8 mouse cellular contexts compared by ENCODE assay signal in the genomic region with DNA sequence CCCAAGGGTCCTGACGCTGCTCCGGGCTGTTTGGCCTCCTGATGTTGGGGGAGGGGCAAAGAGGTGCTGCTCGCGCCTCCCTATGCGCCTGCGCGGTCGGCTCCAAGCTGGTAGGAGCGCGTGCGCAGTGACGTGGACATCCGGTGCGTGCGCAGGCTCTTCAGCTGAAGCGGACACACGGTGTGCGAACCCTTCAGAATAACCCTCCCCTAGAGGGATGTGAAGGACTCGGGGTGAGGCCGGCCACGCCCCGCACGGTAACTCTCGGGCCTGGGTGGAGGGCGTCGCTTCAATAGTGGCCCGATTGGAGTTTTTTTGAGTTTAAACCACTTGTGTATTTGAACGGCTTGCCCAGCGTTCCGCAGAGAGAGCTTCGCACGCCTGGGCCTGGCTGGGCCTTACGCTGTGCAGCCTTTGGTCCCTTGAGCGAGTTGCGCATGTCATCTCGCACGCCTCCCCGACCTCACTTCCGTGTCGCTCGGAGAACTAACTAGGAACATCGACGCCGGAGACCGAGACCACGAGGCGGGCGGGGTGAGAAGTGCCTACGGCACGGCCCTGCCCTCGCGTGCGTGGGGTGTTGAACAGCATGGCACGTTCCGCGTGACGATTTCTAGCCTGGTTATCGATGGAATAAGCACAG. TPM values are rescaled to one million over a fixed set of nuclear protein-coding genes. Genes with fewer than 3 reads are reported as not detected.
DNase-seq lines count a peak whose midpoint lies in the region; ATAC-seq and TF ChIP-seq lines count a peak whose summit lies in the region.

A gene (plus strand): TSS at position 139 of the 643 bp plus-strand sequence.

- no peaks in the 10 kb centered on the region; the same call in 1 of the 2 replicates for H3K9me3 ChIP-seq in forebrain, embryonic 10.5 days
- no peaks in the 10 kb centered on the region for H3K9me3 ChIP-seq in heart, embryonic 15.5 days (replicated peaks)
- no peaks in the 10 kb centered on the region for H3K9me3 ChIP-seq in liver, embryonic 14.5 days (ENCODE audit: control insufficient read depth, low read length)
- no peaks in the 10 kb centered on the region for H3K9me3 ChIP-seq in neural tube, embryonic 11.5 days (ENCODE audit: control insufficient read depth, low read length)
- no peaks in the 10 kb centered on the region for H3K9me3 ChIP-seq in stomach, postnatal 0 days (ENCODE audit: control insufficient read depth, low read length)

- peaks cover 10% of the 10 kb centered on the region for H3K36me3 ChIP-seq in forebrain, embryonic 10.5 days (replicated peaks)
- H3K36me3 ChIP-seq in heart, embryonic 15.5 days = no peaks in the 10 kb centered on the region
- no peaks in the 10 kb centered on the region for H3K36me3 ChIP-seq in liver, embryonic 14.5 days (replicated peaks; ENCODE audit: control insufficient read depth, insufficient read depth, low read depth)
- H3K36me3 ChIP-seq in neural tube, embryonic 11.5 days (ENCODE audit: control insufficient read depth, insufficient read depth, low read length) = no peaks in the 10 kb centered on the region
- H3K36me3 ChIP-seq in stomach, postnatal 0 days (ENCODE audit: control insufficient read depth, insufficient read depth, low read length) = no peaks in the 10 kb centered on the region

- TF ChIP-seq EP300 in liver, embryonic 14.5 days (IDR thresholded peaks at IDR 0.05; ENCODE audit: low read depth) = no peak
- TF ChIP-seq EP300 in stomach, postnatal 0 days (optimal IDR thresholded peaks at IDR 0.05) = peak; percentile 21

- H3K4me3 ChIP-seq in forebrain, embryonic 10.5 days = peak within 1 kb of the TSS; percentile 67
- H3K4me3 ChIP-seq in heart, embryonic 15.5 days = peak within 1 kb of the TSS; percentile 53
- peak within 1 kb of the TSS; percentile 64 to 65 for H3K4me3 ChIP-seq in liver, embryonic 14.5 days (ENCODE audit: insufficient read depth in 1 of 2, low read depth in 2 of 2, low read length in 2 of 2)
- peak within 1 kb of the TSS; percentile 51 for H3K4me3 ChIP-seq in neural tube, embryonic 11.5 days (ENCODE audit: low read depth, low read length)
- H3K4me3 ChIP-seq in stomach, postnatal 0 days (ENCODE audit: low read depth, low read length) = peak within 1 kb of the TSS; percentile 40

- H3K4me1 ChIP-seq in forebrain, embryonic 10.5 days = peaks cover 25% of the 10 kb centered on the region
- peaks cover 21% of the 10 kb centered on the region for H3K4me1 ChIP-seq in heart, embryonic 15.5 days (replicated peaks)
- H3K4me1 ChIP-seq in liver, embryonic 14.5 days (replicated peaks; ENCODE audit: control insufficient read depth in 2 of 2, insufficient read depth in 2 of 2, low read length in 1 of 2) = peaks cover 3 to 10% of the 10 kb centered on the region in 2 experiments; a peak in 3 of 4 replicates
- peaks cover 7% of the 10 kb centered on the region; the same call in 1 of the 2 replicates for H3K4me1 ChIP-seq in neural tube, embryonic 11.5 days (ENCODE audit: control insufficient read depth, insufficient read depth, low read length)
- H3K4me1 ChIP-seq in stomach, postnatal 0 days (replicated peaks; ENCODE audit: control insufficient read depth, insufficient read depth) = peaks cover 8% of the 10 kb centered on the region; the same call in 1 of the 2 replicates

- WGBS in forebrain, embryonic 10.5 days = under 1% methylated on average over 58 of the region's 58 CpGs
- under 1% methylated on average over 58 of the region's 58 CpGs for WGBS in heart, embryonic 15.5 days
- under 1% methylated on average over 58 of the region's 58 CpGs for WGBS in liver, embryonic 14.5 days (ENCODE audit: insufficient replicate concordance)
- under 1% methylated on average over 58 of the region's 58 CpGs for WGBS in neural tube, embryonic 11.5 days
- WGBS in stomach, postnatal 0 days = under 1% methylated on average over 56 of the region's 58 CpGs

- peak within 1 kb of the TSS; percentile 86 for H3K27ac ChIP-seq in forebrain, embryonic 10.5 days
- peak within 1 kb of the TSS; percentile 90 for H3K27ac ChIP-seq in heart, embryonic 15.5 days
- peak within 1 kb of the TSS; percentile 83 for H3K27ac ChIP-seq in liver, embryonic 14.5 days
- H3K27ac ChIP-seq in neural tube, embryonic 11.5 days (ENCODE audit: low read depth, low read length) = peak within 1 kb of the TSS; percentile 85
- H3K27ac ChIP-seq in stomach, postnatal 0 days (replicated peaks) = peak within 1 kb of the TSS; percentile 96

- peak; percentile 97 for ATAC-seq in heart, embryonic 15.5 days (replicated peaks; ENCODE audit: insufficient number of reproducible peaks, insufficient read depth, low FRiP score, low read depth)
- peak; percentile 97 for ATAC-seq in liver, embryonic 14.5 days (ENCODE audit: insufficient read depth)
- ATAC-seq in neural tube, embryonic 11.5 days (ENCODE audit: insufficient read depth, low FRiP score, low TSS enrichment) = peak; percentile 95
- peak; percentile 95 for ATAC-seq in stomach, postnatal 0 days (ENCODE audit: low FRiP score, low TSS enrichment)

- peak within 1 kb of the TSS; percentile 55 for H3K9ac ChIP-seq in heart, embryonic 15.5 days
- H3K9ac ChIP-seq in liver, embryonic 14.5 days (replicated peaks) = peak within 1 kb of the TSS; percentile 49
- H3K9ac ChIP-seq in neural tube, embryonic 11.5 days (ENCODE audit: low read length) = peak within 1 kb of the TSS; percentile 59
- H3K9ac ChIP-seq in stomach, postnatal 0 days (ENCODE audit: low read length) = peak within 1 kb of the TSS; percentile 57

- no peaks in the 10 kb centered on the region for H3K27me3 ChIP-seq in forebrain, embryonic 10.5 days (ENCODE audit: poor library complexity, severe bottlenecking)
- H3K27me3 ChIP-seq in heart, embryonic 15.5 days = no peaks in the 10 kb centered on the region
- H3K27me3 ChIP-seq in liver, embryonic 14.5 days (ENCODE audit: control insufficient read depth, insufficient read depth, low read length) = no peaks in the 10 kb centered on the region
- no peaks in the 10 kb centered on the region for H3K27me3 ChIP-seq in neural tube, embryonic 11.5 days (ENCODE audit: control insufficient read depth, insufficient read depth, low read length)
- no peaks in the 10 kb centered on the region for H3K27me3 ChIP-seq in stomach, postnatal 0 days (ENCODE audit: control insufficient read depth, insufficient read depth, low read length)

- peak; percentile 28; the same call in 1 of the 2 replicates for TF ChIP-seq CTCF in liver, embryonic 14.5 days (IDR thresholded peaks at IDR 0.05; ENCODE audit: low read depth)
- peak; percentile 21 for TF ChIP-seq CTCF in stomach, postnatal 0 days (IDR thresholded peaks at IDR 0.05; ENCODE audit: low read depth)

- peak; percentile 85 to 88 for DNase-seq in CD8-positive naive resting alpha-beta T cell, adult 2 months (ENCODE audit: low read depth in 2 of 2, low spot score in 2 of 2)
- DNase-seq in c-Kit-positive CD71-negative TER-119-negative erythroid progenitor cells, embryonic 14.5 days (ENCODE audit: low read depth) = peak; percentile 94
- DNase-seq in forebrain, embryonic 10.5 days (ENCODE audit: extremely low spot score, low spot score) = peak; percentile 97
- DNase-seq in kidney, postnatal 25 days = peak; percentile 96 to 97
- peak; percentile 94 to 97 (median 95) for DNase-seq in liver, embryonic 14.5 days (ENCODE audit: low read depth in 3 of 3, low spot score in 3 of 3)
- peak; percentile 99 for DNase-seq in neural tube, embryonic 11.5 days (ENCODE audit: low spot score)
- peak; percentile 97 for DNase-seq in stomach, postnatal 0 days (ENCODE audit: low spot score)

- H3K4me2 ChIP-seq in heart, embryonic 15.5 days = peak within 1 kb of the TSS; percentile 81
- H3K4me2 ChIP-seq in liver, embryonic 14.5 days (ENCODE audit: low read depth) = peak within 1 kb of the TSS; percentile 98
- H3K4me2 ChIP-seq in neural tube, embryonic 11.5 days (ENCODE audit: low read depth) = peak within 1 kb of the TSS; percentile 85
- H3K4me2 ChIP-seq in stomach, postnatal 0 days (replicated peaks; ENCODE audit: low read depth) = peak within 1 kb of the TSS; percentile 64

RNA-seq across cellular contexts. Expression of the gene that starts here (rescaled TPM):
- polyA plus RNA-seq in forebrain, embryonic 10.5 days (2016; fragmentation: Nextera tagmentation; extraction: Ambion mirVana) = 29.1 and 30.1 TPM in 2 replicates
- 19.3 and 22.0 TPM in 2 replicates for polyA plus RNA-seq in heart, embryonic 15.5 days (2015; fragmentation: Nextera tagmentation; extraction: Ambion mirVana)
- polyA plus RNA-seq in liver, embryonic 14.5 days (2012; rRNA removed) = 4.2 and 4.6 TPM in 2 replicates
- 6.0 and 6.6 TPM in 2 replicates for polyA plus RNA-seq in liver, embryonic 14.5 days (2014; fragmentation: Nextera tagmentation; extraction: Ambion mirVana)
- 31.0 and 36.3 TPM in 2 replicates for polyA plus RNA-seq in neural tube, embryonic 11.5 days (2014; fragmentation: Nextera tagmentation; extraction: Ambion mirVana)
- 9.4 TPM in 2 replicates for polyA plus RNA-seq in stomach, postnatal 0 days (2015; fragmentation: Nextera tagmentation; extraction: Ambion mirVana)

Comparison
In these comparisons a context has a peak if more than half of its experiments do, and no peak if none do; other contexts are left out.
1. Peak in every context shown above with its lines: DNase-seq, ATAC-seq, H3K4me3 ChIP-seq and H3K27ac ChIP-seq.